Mouse (Mus musculus) lung, adult 2 months (tissue): Measurements from ENCODE around the gene Stat1.

ENCODE experiments used
- CTCF ChIP-seq: fragments of 200-500 bp; IDR thresholded peaks from 2 replicates; pipeline ENCODE4 v1.5.1; 2011; ENCODE audit warnings: mild to moderate bottlenecking, low read length, control low read depth; ENCODE audit not compliant: insufficient read depth
- POLR2A ChIP-seq: fragments of 200-500 bp; IDR thresholded peaks from 2 replicates; pipeline ENCODE4 v1.6.1; 2011; ENCODE audit warnings: low read depth, mild to moderate bottlenecking, control low read depth, low read length, borderline replicate concordance; ENCODE audit errors: extremely low read depth

DNA sequence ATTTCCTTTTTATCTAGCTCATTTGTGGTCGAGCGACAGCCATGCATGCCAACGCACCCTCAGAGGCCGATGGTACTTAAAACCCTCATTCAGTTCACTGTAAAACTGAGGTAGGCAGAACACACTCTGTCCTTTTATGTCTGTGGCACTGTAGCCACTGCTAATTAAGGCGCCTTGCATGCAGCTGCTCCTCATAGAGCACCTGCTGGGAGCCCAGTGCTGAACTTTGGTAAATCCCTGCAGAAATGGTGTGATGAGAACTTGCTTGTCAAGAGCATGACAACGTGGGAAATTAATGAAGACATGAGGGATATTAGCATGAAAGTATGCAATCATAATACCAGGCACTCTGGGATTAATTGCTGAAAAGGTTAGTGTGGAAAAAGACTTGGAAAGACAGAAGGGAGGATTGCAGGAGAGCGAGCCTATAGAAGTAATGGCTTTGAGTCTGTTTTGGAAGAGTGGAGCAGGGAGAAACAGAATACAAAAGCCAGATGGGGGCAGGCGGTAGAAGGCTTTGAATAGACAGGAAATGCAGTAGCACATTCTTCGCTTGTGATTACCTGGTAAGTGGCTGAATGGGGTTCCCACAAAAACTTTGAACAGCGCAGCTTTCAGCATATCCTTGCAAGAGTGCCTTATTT lies 39.4 kb upstream of the Stat1 start:
- no peak for TF ChIP-seq POLR2A
- TF ChIP-seq CTCF = no peak
